Mouse (Mus musculus): ENCODE measurements at regions not wholly inside any gene's neighbourhood (a gene's known extent, or its start where the extent isn't known, plus 50 kb on each side); places are given as distances from the start of the nearest gene placed in this dataset.

- TF ChIP-seq CHD2 (IDR thresholded peaks at IDR 0.05; ENCODE audit: low read depth, low read length): no peak
- no peak for TF ChIP-seq ZNF384 (IDR thresholded peaks at IDR 0.05; ENCODE audit: low read depth, low read length)
Measured at GRCm38 (mm10) chr4:125194298-125194697, 66.7 kb upstream of the Zc3h12a start.

Measured in ES-E14 (cell line).